Mouse (Mus musculus): ENCODE results near the gene Morc1.

- TF ChIP-seq USF1 (IDR thresholded peaks at IDR 0.05; ENCODE audit: low read depth) (no peak), POLR2A (IDR thresholded peaks at IDR 0.05; ENCODE audit: insufficient read length, low read depth) (no peak), MYOD1 (IDR thresholded peaks at IDR 0.05; ENCODE audit: control insufficient read depth in 1 of 3, insufficient read length in 2 of 3, low read depth in 2 of 3) (no peak)
Measured at GRCm38 (mm10) chr16:48403423-48403822, 27.6 kb upstream of the Morc1 start.
